Mouse (Mus musculus) thymus, adult 2 months (tissue): ENCODE results near the gene Slc4a10. TPM values are rescaled to one million over a fixed set of nuclear protein-coding genes. Genes with fewer than 3 reads are reported as not detected.
A peak's percentile ranks its signal among the peaks of the same experiment; 100 is the strongest.

Experiments used
- DNase-seq: peaks from one replicate; pipeline ENCODE4 v3.0.0; 2021
- H3K27ac ChIP-seq: fragments of 200-500 bp; 2 replicates; pipeline ENCODE4 v1.5.1; 2012; ENCODE audit warnings: low read length, control low read depth; ENCODE audit not compliant: control insufficient read depth, insufficient read depth
- H3K27me3 ChIP-seq: fragments of 200-500 bp; 2 replicates; pipeline ENCODE4 v1.6.1; 2012; ENCODE audit warnings: mild to moderate bottlenecking, low read length, moderate library complexity, mixed read lengths; ENCODE audit not compliant: control insufficient read depth, insufficient read depth
- H3K36me3 ChIP-seq: fragments of 200-500 bp; 2 replicates; pipeline ENCODE4 v1.6.1; 2012; ENCODE audit warnings: mild to moderate bottlenecking, low read length, moderate library complexity; ENCODE audit not compliant: control insufficient read depth, insufficient read depth
- H3K4me1 ChIP-seq: fragments of 200-500 bp; replicated peaks from 2 replicates; pipeline ENCODE4 v1.6.1; 2012; ENCODE audit warnings: low read length; ENCODE audit not compliant: control insufficient read depth, insufficient read depth
- H3K4me3 ChIP-seq: fragments of 200-500 bp; 2 replicates; pipeline ENCODE4 v1.5.1; 2012; ENCODE audit warnings: mild to moderate bottlenecking, low read length, control low read depth, moderate library complexity; ENCODE audit not compliant: control insufficient read depth, insufficient read depth
- CTCF ChIP-seq: fragments of 200-500 bp; IDR thresholded peaks from 2 replicates; pipeline ENCODE4 v1.5.1; 2012; ENCODE audit warnings: mild to moderate bottlenecking, control low read depth, low read length, moderate library complexity, borderline replicate concordance; ENCODE audit not compliant: control insufficient read depth, poor library complexity, insufficient read depth; ENCODE audit errors: extremely low read depth
- POLR2A ChIP-seq: fragments of 200-500 bp; IDR thresholded peaks from 2 replicates; pipeline ENCODE4 v1.6.1; 2012; ENCODE audit warnings: mild to moderate bottlenecking, low read length, control low read depth, moderate library complexity; ENCODE audit not compliant: control insufficient read depth, poor library complexity, insufficient read depth; ENCODE audit errors: extremely low read depth
- WGBS: fragments of 180-500 bp; shearing (Covaris S2); methylation state at CpG from one replicate; pipeline ENCODE4 v1.1.7; 2018; 5-methylcytosine and 5-hydroxymethylcytosine counted together
- polyA plus RNA-seq: library from polyadenylated mRNA; depleted of rRNA; stranded (reverse); fragments of >200 nt; gene quantifications from 2 replicates; pipeline ENCODE4 v1.2.3, GENCODE M21; 2012

Slc4a10 gene
- polyA plus RNA-seq, 1 experiment: 0.13 TPM

- H3K4me3 ChIP-seq: no peak overlapping the region
- no peaks in the 10 kb centered on the region for H3K27me3 ChIP-seq
- no peaks in the 10 kb centered on the region for H3K4me1 ChIP-seq
- no peak for DNase-seq
- TF ChIP-seq POLR2A: no peak
- TF ChIP-seq CTCF: no peak
- no peak overlapping the region for H3K27ac ChIP-seq
- H3K36me3 ChIP-seq: no peaks in the 10 kb centered on the region
- WGBS: 93% methylated on average over 9 of the region's 9 CpGs
Measured at GRCm38 (mm10) chr2:62323078-62323637, 276.9 kb downstream of the Slc4a10 start.

- Histone ChIP-seq H3K27ac (no peak overlapping the region), H3K36me3 (no peaks in the 10 kb centered on the region), H3K4me3 (no peak overlapping the region), H3K27me3 (no peaks in the 10 kb centered on the region), H3K4me1 (no peaks in the 10 kb centered on the region)
- 95% methylated on average over 2 of the region's 2 CpGs for WGBS
- no peak for DNase-seq
- no peak for TF ChIP-seq CTCF
- no peak for TF ChIP-seq POLR2A
Measured at GRCm38 (mm10) chr2:62325388-62325787, 279.1 kb downstream of the Slc4a10 start.

GRCm38 (mm10) chr2:62331913-62332312 lies 285.7 kb downstream of the Slc4a10 start:
- Histone ChIP-seq H3K36me3 (peaks cover 8% of the 10 kb centered on the region; the same call in 1 of the 2 replicates), H3K27ac (no peak overlapping the region), H3K4me3 (no peak overlapping the region), H3K27me3 (no peaks in the 10 kb centered on the region), H3K4me1 (no peaks in the 10 kb centered on the region)
- TF ChIP-seq CTCF: no peak
- no peak for TF ChIP-seq POLR2A
- DNase-seq: peak; percentile 10
- WGBS: 5% methylated on average over 4 of the region's 4 CpGs

GRCm38 (mm10) chr2:62332465-62332864 lies 286.2 kb downstream of the Slc4a10 start:
- 82% methylated on average over 8 of the region's 8 CpGs for WGBS
- TF ChIP-seq CTCF (no peak), POLR2A (no peak)
- no peak overlapping the region for H3K27ac ChIP-seq

GRCm38 (mm10) chr2:62334397-62335243 lies 288.4 kb downstream of the Slc4a10 start:
- WGBS: 91% methylated on average over 4 of the region's 4 CpGs
- H3K36me3 ChIP-seq: peaks cover 8% of the 10 kb centered on the region; the same call in 1 of the 2 replicates
- TF ChIP-seq CTCF: no peak
- TF ChIP-seq POLR2A: no peak

More at GRCm38 (mm10) chr2:62332465-62332864, 286.2 kb downstream of the Slc4a10 start:
- H3K36me3 ChIP-seq: peaks cover 8% of the 10 kb centered on the region; the same call in 1 of the 2 replicates
- no peaks in the 10 kb centered on the region for H3K27me3 ChIP-seq
- no peak for DNase-seq
- H3K4me1 ChIP-seq: no peaks in the 10 kb centered on the region
- H3K4me3 ChIP-seq: no peak overlapping the region

GRCm38 (mm10) chr2:62337086-62337485 lies 290.8 kb downstream of the Slc4a10 start:
- TF ChIP-seq CTCF (no peak), POLR2A (no peak)
- Histone ChIP-seq H3K4me1 (no peaks in the 10 kb centered on the region), H3K27me3 (no peaks in the 10 kb centered on the region), H3K27ac (no peak overlapping the region), H3K4me3 (no peak overlapping the region), H3K36me3 (peaks cover 15% of the 10 kb centered on the region; the same call in 1 of the 2 replicates)
- DNase-seq: no peak
- 97% methylated on average over 7 of the region's 7 CpGs for WGBS

More at GRCm38 (mm10) chr2:62334397-62335243, 288.4 kb downstream of the Slc4a10 start:
- Histone ChIP-seq H3K27me3 (no peaks in the 10 kb centered on the region), H3K4me1 (no peaks in the 10 kb centered on the region), H3K4me3 (no peak overlapping the region), H3K27ac (no peak overlapping the region)
- no peak for DNase-seq
